Mouse (Mus musculus): ENCODE data around the gene Rsg1.
A peak's percentile ranks its signal among the peaks of the same experiment; 100 is the strongest.

Gene Rsg1

DNA sequence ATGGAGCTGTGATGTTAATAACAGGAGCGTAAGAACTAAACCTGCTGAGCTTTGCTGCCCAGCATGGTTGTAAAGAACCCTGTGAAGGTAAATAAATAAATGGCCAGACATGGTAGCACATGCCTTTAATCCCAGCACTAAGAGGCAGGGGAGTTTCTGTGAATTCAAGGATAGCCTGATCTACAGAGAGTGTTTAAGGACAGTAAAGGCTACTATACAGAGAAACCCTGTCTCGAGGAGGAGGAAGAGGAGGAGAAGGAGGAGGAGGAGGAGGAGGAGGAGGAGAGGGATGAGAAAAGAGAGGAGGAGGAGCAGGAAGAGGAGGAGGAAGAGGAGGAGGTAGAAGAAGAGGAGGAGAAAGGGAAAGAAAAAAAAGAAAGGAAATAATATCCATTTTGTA, 414 bp upstream of the Rsg1 start:
- no peak for DNase-seq

DNA sequence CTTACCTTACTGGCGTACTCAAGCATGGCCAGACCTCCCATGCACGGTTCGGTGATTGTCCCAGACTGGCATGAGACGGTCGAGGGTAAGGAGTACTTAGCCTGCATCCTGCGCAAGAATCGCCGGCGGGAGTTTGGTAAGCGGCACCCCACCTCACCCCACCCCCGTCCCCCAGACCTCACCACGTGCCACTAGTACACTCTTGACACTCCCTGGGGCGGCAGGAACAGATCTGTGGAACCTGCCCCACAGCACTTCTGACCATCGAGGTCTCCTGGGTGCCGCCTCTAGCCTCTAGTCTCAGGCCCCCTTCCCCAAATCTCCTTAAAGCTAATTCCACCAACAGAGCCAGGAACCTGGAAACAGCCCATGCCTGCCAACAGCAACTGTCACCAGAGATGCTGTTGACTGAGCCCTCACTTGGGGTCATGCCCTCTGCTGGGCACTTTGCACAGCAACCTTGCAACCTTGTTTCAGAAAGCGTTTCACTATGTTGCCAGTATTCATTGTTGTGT, 638 bp downstream of the Rsg1 start:
- peak; percentile 30 for DNase-seq

DNA sequence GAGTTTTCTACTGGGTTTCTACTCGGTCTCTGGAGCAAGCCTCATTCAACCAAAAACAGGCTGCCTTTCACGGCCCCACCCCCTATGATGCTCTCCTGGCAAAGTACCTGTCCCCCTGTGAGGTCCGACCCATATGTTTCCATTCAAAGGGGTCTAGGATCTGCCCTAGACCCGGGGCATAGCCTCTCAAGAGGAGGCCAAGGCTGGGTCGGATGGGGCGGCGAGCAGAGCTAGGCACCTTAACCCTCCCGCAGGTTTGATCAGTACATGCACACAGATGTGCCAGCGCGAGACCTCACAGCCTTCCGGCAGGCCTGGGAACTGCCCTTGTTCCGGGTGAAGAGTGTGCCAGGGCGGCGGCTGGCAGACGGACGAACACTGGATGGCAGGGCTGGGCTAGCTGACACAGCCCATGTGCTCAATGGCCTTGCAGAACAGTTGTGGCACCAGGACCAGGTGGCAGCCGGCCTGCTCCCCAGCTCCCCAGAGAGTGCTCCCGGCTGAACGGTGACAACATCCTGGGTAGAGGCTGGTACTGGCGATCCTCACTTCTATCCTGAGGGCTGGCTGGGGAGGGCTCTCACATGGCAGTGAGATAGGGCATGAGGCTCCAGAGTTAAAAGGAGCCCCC, 5.9 kb downstream of the Rsg1 start:
- no peak for DNase-seq

GRCm38 (mm10) chr4:141221848-141222247, 8.1 kb downstream of the Rsg1 start:
- DNase-seq: no peak

GRCm38 (mm10) chr4:141222752-141223151, 9.0 kb downstream of the Rsg1 start:
- DNase-seq: no peak

DNA sequence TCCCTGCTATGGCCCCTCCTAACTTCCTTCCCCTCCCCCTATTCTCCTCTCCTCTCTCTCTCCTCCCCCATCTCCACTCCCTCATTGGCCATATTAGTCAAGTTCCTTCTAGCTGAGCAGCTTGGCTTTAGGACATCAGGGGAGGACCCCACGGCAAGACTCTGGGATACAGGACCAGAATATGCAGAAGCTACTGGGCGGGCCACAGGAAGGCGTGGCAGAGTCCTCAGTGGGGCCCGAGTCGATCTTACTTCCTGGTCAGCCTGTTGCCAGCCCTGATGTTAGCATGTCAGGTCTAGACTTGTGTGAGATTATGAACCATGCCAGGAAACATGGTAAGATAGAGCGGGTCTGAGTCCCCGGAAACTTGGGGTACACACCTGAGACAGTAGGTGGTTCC, 14.9 kb downstream of the Rsg1 start:
- no peak for DNase-seq

DNA sequence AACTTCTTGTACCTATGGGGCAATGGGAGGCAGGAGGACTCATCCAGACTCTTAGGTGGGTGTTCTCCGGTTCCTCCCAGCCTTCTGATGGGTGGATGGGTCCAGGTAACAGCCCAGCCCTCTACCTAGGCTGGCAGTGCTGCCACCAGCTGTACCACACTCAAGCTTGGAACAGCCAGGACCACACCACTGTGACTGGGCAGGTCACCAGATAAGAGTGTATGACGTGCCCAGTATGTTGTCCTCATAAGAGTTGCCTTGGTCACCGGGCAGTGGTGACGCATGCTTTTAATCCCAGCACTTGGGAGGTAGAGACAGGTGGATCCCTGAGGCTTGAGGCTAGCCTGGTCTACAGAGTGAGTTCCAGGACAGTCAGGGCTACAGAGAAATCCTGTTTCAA, 19.4 kb downstream of the Rsg1 start:
- DNase-seq: no peak

GRCm38 (mm10) chr4:141235537-141236111, 21.9 kb downstream of the Rsg1 start:
- DNase-seq: no peak

GRCm38 (mm10) chr4:141236856-141237255, 23.1 kb downstream of the Rsg1 start:
- no peak for DNase-seq

DNA sequence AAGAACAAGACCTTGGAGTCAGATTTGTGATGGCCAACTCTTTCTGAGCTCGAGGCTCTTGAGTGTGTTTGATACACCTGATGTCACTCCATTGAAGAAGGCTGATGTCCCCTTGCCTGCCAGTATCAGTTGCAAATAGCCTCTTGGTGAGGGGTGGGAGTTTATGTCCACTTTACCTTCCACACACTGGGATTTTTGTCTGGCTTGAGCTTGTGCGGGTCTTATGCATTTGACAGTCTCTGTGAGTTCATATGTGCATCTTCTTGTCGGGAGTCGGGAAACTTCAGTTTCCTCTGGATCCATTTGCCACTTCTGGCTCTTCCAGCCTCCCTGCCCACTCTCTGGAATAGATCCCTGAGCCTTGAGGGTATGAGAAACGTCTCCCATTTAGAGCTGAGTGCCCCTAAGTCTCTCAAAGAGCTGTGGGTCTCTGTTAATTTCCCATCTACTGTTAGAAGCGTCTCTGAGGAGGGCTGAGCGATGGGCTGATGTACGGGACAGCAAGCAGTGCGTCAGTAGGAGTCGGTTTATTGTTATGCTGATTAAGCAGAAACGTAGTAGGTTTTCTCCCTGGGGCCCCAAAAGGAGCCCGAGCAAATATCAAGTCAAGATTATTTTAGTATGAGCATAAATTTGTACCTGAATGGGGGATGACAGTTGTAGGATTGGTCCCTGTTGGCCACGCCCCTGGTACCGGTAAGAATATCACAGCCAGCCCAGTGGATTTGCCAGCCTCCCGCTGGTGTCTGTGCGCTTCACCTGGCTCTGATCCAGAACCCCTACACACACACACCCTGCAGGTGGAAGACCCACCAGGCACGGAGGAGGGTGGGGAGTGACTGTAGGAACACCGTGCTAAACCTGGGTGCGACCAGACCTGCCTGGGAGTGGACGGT, 25.0 kb downstream of the Rsg1 start:
- no peak for DNase-seq

DNA sequence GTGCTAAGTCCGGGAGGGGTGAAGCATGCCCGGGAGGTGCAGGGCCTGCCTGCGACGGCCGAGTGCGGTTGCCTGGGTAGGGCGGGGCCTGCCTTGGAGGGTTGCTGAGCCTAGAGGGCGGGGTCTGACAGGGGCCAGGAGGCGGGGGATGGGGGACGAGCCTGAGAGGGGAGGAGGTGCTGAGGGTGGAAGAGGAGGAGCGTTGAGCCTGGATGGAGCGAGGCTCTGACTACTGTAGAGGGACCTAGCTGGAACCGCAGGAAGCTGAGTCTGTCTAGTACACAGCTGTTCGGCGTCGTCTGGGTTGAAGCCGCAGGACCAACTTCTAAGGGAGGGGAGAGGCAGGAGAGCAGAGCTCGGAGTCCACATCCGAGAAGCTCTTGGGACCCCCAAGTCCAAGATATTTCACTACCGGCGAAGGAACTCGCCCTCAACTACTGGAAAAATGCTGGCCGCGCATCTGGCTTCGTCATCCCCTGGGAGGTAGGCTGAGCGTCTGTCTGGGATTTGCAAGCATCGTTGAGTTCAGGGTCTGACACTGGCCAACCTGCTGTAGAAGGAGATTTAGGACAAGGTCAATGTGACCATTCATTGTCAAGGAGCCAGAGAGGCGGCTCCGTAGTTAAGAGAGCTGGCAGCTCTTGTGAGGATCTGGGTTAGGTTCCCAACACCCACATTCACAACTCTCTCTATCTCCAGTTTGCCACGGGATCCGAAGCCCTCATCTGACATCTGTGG, 25.8 kb downstream of the Rsg1 start, which contains the start of gene Arhgef19:
Arhgef19 (plus strand) TSS at position 112 of the 738 bp plus-strand sequence.
- DNase-seq: peak; percentile 23

DNA sequence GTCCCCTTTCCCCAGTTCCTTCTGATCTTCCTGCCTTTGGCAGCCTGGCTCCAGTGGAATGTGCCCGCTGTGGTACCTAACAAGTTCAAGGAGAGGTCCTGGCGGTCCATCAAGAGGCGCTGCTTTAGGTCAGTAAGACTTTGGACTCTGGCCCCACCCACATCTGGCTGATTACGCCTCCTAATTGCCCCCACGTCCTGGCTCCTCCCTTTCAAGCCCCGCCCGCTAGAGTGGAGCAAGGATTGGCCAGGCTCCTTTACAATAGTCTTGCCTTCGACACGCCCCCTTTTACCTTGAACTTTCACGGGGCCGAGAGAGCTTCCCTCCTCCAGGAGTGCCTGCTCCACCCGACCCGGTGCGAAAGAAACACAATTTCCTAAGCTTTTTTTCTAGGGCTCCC, 26.9 kb downstream of the Rsg1 start:
- DNase-seq: no peak

- DNase-seq: no peak
Observed at GRCm38 (mm10) chr4:141241861-141242260, 28.1 kb downstream of the Rsg1 start.

- no peak for DNase-seq
Observed at GRCm38 (mm10) chr4:141242651-141243241, 29.0 kb downstream of the Rsg1 start.

- no peak for DNase-seq
Observed at GRCm38 (mm10) chr4:141243636-141244035, 29.9 kb downstream of the Rsg1 start.

GRCm38 (mm10) chr4:141244401-141244800, 30.6 kb downstream of the Rsg1 start:
- DNase-seq: no peak

- peak; percentile 29 for DNase-seq
Observed at GRCm38 (mm10) chr4:141244931-141245425, 31.2 kb downstream of the Rsg1 start.

GRCm38 (mm10) chr4:141246089-141246997, 32.6 kb downstream of the Rsg1 start:
- no peak for DNase-seq

DNA sequence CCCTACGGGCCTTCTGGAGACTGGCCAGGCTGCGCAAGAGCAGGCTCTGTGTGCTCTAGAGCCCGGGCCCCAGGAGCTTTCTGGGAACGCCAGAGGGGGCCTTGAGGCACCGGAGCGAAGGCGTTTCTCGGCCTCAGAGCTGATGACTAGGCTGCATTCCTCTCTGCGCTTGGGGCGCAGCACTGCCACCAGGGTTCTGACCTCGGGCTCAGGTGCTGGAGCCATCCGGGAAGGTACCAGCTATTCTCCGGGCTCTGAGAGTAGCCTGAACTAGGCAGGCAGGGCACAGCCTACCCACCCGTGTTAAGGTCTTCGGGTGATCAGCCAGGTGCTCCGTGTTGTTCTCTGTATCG, 33.2 kb downstream of the Rsg1 start:
- no peak for DNase-seq

- no peak for DNase-seq
Observed at GRCm38 (mm10) chr4:141247776-141248613, 34.2 kb downstream of the Rsg1 start.
